Mouse (Mus musculus) C2C12 (cell line): Measurements from ENCODE around the gene Inmt.

Experiments
- CTCF ChIP-seq: IDR thresholded peaks from one replicate; pipeline ENCODE4 v1.5.1; 2011; ENCODE audit not compliant: control insufficient read depth, insufficient read depth, insufficient read length
- MAX ChIP-seq: IDR thresholded peaks from one replicate; pipeline ENCODE4 v1.6.1; 2011; ENCODE audit warnings: mild to moderate bottlenecking, control low read depth
- MYOG ChIP-seq: IDR thresholded peaks from one replicate; pipeline ENCODE4 v1.6.1; 2011; ENCODE audit not compliant: control insufficient read depth, insufficient read length; ENCODE audit errors: extremely low read depth

DNA sequence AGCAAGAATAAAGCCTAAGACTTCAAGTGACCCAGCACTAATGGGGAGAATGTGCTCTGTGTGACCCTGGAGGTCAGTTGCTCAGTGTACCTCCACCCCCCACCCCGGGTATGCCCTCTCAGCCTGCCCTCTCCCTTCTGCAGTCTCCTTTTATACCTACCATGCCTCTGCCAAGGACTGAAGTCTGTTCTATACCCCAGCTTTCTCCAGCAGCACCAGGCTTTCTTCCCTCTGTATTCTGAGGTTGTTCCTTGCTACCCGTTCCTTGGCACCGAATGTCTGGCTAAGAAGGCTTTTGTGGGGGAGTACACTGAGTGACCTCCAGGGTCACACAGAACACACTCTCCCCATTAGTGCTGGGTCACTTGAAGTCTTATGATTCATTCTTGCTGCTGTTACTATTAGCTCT lies 898 bp downstream of the Inmt start:
- TF ChIP-seq CTCF (no peak), MAX (no peak), MYOG (no peak)
